Mouse (Mus musculus): ENCODE measurements around the gene Adss. TPM values are rescaled to one million over a fixed set of nuclear protein-coding genes. Genes with fewer than 3 reads are reported as not detected.

The Adss gene
- polyA plus RNA-seq, 1 experiment from 2014 or later: 45.0 TPM

DNA sequence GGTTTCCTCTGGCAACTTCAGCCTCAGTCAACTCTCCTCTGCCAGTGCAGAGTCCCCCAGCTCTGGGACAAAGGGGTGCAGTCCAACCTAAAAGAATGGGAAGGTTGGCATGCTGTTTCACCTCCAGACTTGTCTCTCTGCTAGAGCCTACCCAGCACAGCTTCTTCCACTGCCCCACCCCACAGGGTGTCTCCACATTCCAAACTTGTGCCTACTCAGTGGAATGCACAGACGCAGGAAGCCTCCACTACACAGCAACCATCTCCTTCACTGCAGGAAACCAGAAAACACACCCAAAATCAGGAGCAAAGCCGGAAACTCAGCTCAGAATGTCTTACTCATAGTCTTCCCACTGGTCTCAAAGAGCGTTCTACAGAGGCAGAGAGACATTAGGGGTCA is 77.3 kb downstream of the Adss start:
- no peaks in the 10 kb centered on the region for H3K36me3 ChIP-seq
- H3K4me1 ChIP-seq (replicated peaks): peaks cover 3% of the 10 kb centered on the region
- ATAC-seq: no peak
- H3K4me3 ChIP-seq (replicated peaks): no peak overlapping the region
- no peaks in the 10 kb centered on the region for H3K9me3 ChIP-seq
- H3K27ac ChIP-seq: no peak overlapping the region
- H3K27me3 ChIP-seq: no peaks in the 10 kb centered on the region
- H3K4me2 ChIP-seq (replicated peaks): no peak overlapping the region
- H3K9ac ChIP-seq (replicated peaks): no peak overlapping the region
- WGBS: 85% methylated on average over 3 of the region's 3 CpGs

GRCm38 (mm10) chr1:177718340-177719028 is 77.8 kb downstream of the Adss start:
- peaks cover 3% of the 10 kb centered on the region for H3K4me1 ChIP-seq (replicated peaks)
- H3K4me3 ChIP-seq (replicated peaks): no peak overlapping the region
- no peak overlapping the region for H3K9ac ChIP-seq (replicated peaks)
- no peak overlapping the region for H3K27ac ChIP-seq
- no peaks in the 10 kb centered on the region for H3K9me3 ChIP-seq
- no peak overlapping the region for H3K4me2 ChIP-seq (replicated peaks)
- H3K36me3 ChIP-seq: no peaks in the 10 kb centered on the region
- WGBS: 57% methylated on average over 11 of the region's 11 CpGs
- no peaks in the 10 kb centered on the region for H3K27me3 ChIP-seq
- peak; percentile 37; the same call in 1 of the 2 replicates for ATAC-seq

DNA sequence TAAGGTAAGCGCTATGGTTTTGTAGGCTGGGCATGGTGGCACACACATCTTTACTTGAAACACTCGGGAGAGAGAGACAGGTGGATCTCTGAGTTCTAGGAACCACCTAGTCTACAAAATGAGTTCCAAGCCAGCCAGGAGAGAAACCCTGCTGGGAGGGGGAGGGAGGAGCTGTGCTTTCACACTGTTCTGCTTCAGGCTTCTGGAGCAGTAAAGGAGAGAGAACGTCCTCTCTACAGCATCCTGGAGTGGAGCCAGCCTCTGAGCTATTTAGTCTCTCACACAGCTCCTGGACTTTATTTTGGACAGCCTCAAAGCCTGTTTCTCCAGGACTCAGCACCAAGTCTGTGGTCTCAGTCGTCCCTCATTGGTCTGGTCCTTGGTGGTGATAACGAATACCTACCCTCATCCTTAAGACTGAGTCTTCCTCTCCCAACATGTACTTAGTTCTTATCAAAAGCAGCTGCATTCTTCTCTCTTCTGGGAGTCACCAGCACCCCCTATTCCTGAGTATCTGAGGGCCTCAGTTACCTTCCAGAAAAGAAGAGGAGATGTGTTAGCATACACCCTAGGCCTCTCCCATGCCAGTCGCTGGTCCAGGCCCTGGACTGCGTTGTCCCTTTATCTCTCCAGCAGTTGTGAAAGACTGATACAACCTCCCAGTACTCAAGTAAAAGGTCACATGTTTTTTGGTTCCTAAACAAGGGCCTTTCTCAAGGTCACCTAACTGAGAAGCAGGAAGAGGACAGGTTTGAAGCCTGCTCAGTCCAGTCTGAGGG is 79.1 kb downstream of the Adss start:
- no peaks in the 10 kb centered on the region for H3K9me3 ChIP-seq
- H3K4me2 ChIP-seq (replicated peaks): no peak overlapping the region
- no peak overlapping the region for H3K4me3 ChIP-seq (replicated peaks)
- no peak overlapping the region for H3K27ac ChIP-seq
- ATAC-seq: no peak
- peaks cover 3% of the 10 kb centered on the region for H3K4me1 ChIP-seq (replicated peaks)
- H3K36me3 ChIP-seq: no peaks in the 10 kb centered on the region
- H3K27me3 ChIP-seq: no peaks in the 10 kb centered on the region
- no peak overlapping the region for H3K9ac ChIP-seq (replicated peaks)
- 85% methylated on average over 7 of the region's 7 CpGs for WGBS

DNA sequence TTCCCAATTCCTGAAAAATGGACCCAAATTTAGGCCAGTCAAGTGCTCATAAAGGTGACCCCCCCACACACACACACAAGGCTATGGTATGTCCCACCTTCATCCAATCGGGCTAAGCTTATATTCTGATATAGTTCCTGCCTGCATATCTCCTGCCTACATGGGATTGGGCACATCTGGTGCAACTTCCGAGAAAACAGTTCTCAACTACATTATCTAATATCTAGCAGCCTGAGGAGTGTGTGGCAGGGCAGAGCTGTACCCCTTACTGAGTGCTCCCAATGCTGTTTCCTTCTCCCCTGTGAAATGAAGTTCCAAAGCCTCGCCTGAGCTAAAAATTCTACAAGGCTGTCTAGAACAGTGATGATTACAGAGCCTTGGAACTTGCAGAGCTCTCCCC is 79.9 kb downstream of the Adss start:
- no peak overlapping the region for H3K4me2 ChIP-seq (replicated peaks)
- H3K9me3 ChIP-seq: no peaks in the 10 kb centered on the region
- H3K9ac ChIP-seq (replicated peaks): no peak overlapping the region
- H3K36me3 ChIP-seq: no peaks in the 10 kb centered on the region
- peaks cover 3% of the 10 kb centered on the region for H3K4me1 ChIP-seq (replicated peaks)
- WGBS: 87% methylated on average over 3 of the region's 3 CpGs
- ATAC-seq: no peak
- H3K4me3 ChIP-seq (replicated peaks): no peak overlapping the region
- no peaks in the 10 kb centered on the region for H3K27me3 ChIP-seq
- H3K27ac ChIP-seq: no peak overlapping the region

- ATAC-seq: no peak
- no peak overlapping the region for H3K27ac ChIP-seq
- peaks cover 6% of the 10 kb centered on the region for H3K9me3 ChIP-seq
- WGBS: 92% methylated on average over 5 of the region's 5 CpGs
- no peaks in the 10 kb centered on the region for H3K27me3 ChIP-seq
- H3K4me2 ChIP-seq (replicated peaks): no peak overlapping the region
- H3K4me1 ChIP-seq (replicated peaks): peaks cover 3% of the 10 kb centered on the region
- no peaks in the 10 kb centered on the region for H3K36me3 ChIP-seq
- no peak overlapping the region for H3K4me3 ChIP-seq (replicated peaks)
- no peak overlapping the region for H3K9ac ChIP-seq (replicated peaks)
Observed at GRCm38 (mm10) chr1:177714397-177715012, 81.8 kb downstream of the Adss start.

DNA sequence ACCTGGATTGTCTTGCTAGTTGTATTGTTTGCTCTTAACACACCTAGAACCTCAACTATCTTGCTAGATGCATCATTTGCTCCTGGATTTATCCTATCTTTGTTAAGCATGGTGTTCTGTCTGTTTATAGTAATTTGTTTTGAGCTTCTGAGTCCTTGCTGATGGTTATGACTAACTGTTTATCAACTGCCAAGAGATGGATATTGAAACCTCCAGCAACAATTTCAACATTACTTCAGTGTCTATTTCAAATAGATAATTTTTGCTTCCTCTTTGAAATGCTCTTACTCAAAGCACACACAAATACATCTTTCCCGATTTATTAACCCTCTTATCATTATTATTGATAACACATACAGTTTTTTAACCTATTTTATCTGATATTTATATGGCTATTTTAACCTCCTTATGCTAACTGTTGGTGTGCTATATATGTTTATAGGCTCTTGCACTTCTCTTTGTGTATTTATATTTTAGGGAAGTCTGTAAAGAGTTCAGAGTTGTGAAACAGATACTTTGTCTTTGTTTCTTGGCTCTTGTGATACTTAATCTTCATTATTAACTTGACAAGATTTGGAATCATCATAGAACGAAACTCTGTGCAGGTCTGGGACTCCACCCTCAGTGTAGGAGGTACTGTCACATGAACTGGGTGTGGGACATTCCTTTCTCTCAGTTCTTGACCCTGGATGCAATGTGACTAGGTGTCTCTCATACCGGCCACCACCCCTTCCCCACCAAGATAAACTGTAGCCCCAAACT is 82.5 kb downstream of the Adss start:
- no peak for ATAC-seq
- no peaks in the 10 kb centered on the region for H3K27me3 ChIP-seq

More for the DNA sequence above, 82.5 kb downstream of the Adss start:
- 89% methylated on average over 3 of the region's 3 CpGs for WGBS
- no peak overlapping the region for H3K27ac ChIP-seq
- peaks cover 6% of the 10 kb centered on the region for H3K9me3 ChIP-seq
- H3K4me2 ChIP-seq (replicated peaks): no peak overlapping the region
- peaks cover 3% of the 10 kb centered on the region for H3K4me1 ChIP-seq (replicated peaks)
- no peak overlapping the region for H3K9ac ChIP-seq (replicated peaks)
- no peaks in the 10 kb centered on the region for H3K36me3 ChIP-seq
- no peak overlapping the region for H3K4me3 ChIP-seq (replicated peaks)

Other genes starting within 250 kb of the Adss start
- not detected in 2 replicates for gene 1700016C15Rik, start 66.7 kb downstream of the Adss start, polyA plus RNA-seq (2015; fragmentation: Nextera tagmentation; extraction: Ambion mirVana)
- 0.27 and 0.28 TPM in 2 replicates for gene Catspere2, start 186.9 kb upstream of the Adss start, polyA plus RNA-seq (2015; fragmentation: Nextera tagmentation; extraction: Ambion mirVana)

All from midbrain, embryonic 13.5 days (tissue).